Mouse (Mus musculus) embryo, embryonic 11.5 days (tissue): ENCODE measurements around the gene Mdfic.
A peak's percentile ranks its signal among the peaks of the same experiment; 100 is the strongest.

Experiments used
- DNase-seq: peaks from one replicate; pipeline ENCODE4 v3.0.0-alpha.2; 2012; ENCODE audit warnings: low read depth, low spot score

Mdfic gene

GRCm38 (mm10) chr6:15739132-15739531 lies 18.7 kb downstream of the Mdfic start:
- no peak for DNase-seq

DNA sequence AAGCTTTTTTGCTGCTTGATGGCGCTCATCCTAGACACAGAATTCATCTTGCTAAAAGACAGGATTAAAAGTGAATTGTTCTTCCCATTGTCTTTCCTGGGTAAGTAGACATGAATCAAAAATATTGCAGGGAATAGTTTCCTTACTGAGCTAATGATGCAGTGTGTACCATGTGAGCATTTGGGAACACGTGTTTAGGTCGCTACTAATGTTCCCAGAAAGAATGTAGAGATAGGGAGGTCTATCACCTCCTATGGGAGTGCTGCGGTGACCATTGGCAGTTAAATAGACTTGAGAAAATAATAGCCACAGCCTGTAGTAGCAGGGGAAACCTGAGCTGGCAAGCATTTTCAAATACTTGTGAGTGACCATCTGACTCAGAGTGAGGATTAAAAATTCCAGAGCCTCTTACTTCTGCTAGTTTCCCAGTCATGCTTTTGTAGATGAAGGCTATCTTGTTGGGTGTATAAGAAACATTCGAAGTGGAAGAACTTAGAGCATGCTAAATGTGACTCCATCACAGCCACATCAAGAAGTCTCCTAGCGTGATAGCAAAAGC lies 22.2 kb downstream of the Mdfic start:
- no peak for DNase-seq

DNA sequence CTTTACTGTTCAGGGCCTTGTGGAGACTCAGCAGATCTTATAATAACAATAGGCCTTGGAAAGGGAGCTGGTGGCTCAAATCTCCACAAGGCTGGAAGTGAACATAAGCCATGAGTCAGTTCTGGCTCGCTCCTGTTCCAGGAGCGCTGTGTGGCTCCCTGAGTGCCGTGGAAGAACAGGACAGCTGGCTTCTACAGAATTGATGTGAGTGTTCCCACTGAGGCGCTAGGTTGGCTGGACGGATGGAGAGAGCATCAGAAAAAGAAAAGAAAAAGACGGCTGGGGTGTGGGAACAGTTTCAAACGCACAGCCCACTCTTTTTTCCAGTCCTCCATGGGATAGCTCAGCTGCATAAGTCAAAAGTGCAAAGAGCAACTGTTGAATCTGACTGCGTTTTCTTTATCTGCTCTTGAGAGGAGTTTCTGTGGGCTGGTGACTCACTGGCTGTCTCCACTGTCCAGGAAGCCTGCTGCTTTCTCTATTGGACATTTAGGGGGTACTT lies 22.9 kb downstream of the Mdfic start:
- no peak for DNase-seq

DNA sequence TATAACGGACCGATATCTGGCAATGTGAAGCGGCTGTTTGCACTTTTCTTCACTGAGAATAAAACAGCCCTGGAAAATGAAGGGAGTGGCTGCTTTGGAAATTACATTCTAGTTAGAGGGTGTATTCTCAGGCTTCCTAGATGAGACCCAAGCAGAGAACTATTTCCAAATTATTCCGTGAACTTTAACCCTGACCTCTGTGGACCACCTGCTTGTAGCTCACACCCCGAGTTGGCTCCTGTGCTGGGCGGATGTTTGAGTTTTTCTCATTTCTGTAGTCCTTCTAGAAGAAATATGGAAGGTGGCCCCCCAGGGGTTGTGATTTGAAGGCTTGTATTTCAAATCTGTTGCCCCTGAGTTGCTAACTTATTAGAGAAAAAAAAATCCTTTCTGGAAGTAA lies 23.3 kb downstream of the Mdfic start:
- no peak for DNase-seq

DNA sequence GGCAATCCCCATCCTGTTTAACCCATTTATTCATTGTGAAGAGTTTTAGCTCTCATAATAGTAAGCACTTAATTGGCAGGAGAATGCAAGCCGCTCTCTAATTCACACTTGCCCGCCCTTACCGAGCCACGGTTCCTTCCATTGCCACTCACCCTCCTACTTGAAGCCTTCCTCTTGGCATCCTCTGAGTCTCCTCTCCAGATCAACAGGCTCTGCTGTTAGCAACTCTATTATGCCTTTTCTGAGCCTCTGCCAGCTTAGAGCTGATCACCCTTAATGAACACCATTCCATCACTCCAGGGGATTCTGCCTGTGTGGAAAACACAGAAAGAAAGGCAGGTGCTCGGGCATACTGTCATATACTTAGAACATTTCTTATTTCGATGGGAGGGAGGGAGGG lies 24.9 kb downstream of the Mdfic start:
- DNase-seq: no peak

DNA sequence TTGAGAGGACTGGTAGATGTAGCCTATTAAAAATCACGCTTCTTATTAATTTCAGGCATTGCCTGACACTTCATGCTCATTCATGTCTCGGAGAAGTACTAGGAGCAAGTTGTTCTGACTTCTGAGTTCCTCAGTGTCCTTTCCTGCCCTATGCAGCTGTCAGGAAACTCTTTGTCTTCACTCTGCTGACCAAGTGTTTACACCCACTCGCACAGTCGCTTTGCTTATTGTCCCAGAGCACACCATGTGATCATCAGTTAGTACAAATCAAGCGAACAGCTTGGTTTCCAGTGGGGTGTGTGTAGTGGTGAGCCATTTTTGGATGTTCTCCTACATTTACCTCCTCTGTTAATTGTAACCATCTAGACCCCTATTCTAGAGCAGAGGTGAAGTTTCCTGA lies 25.4 kb downstream of the Mdfic start:
- DNase-seq: no peak

DNA sequence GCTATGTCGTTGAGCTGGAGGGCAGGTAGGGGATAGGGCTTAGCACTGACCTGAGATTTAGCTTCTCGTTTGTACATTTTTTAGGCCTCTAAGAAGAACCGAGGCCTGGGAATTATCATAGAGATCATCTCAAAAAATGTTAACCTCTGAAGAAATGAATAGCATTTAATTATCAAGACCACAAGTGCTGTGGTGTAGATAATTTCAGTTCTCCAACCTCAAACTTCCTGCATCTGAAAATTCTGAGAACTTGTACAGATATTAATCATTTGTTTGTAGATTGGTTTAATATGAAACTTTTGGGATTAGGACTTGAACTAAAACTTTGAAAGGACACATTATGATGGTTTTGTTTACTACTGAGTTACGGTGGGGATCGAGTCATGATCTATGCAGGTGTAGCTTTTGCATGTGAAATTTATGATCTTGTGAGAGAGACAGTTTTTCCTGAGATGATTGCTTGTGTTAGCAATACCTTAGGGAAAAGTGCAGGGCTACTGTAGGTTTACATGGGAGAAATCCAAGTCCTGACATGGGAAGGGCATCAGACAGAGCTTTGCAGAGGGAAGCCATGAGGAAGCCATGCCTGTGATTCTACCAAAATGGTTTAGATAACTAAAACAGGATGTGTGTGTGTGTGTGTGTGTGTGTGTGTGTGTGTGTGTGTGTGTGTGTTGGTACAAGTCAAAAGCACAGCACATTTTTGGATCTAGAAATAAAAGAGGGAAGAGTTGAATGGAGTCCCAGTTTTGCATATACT lies 27.1 kb downstream of the Mdfic start:
- DNase-seq: no peak

DNA sequence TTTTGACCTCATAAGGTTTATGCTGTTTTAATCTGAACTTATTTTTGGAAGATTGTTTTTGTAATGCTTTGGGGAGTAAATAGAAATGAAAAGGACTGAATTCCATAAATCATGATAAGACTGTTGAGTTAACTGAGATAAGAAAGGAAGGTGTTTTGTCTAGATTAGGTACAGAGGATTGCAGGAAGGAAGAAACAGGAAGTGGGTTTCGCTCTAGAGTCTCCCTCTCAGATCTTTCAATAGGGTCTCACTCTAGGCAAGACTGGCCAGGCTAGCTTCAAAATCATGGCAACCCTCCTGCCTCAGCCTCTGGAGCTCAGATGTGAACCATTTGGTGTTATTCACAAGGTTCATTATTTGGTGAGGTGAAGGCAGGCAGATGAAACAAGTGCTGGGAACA lies 27.8 kb downstream of the Mdfic start:
- no peak for DNase-seq

- no peak for DNase-seq
These were observed 28.5 kb downstream of the Mdfic start for GRCm38 (mm10) chr6:15748943-15749342.

- DNase-seq: no peak
These were observed 29.6 kb downstream of the Mdfic start for GRCm38 (mm10) chr6:15750101-15750500.

GRCm38 (mm10) chr6:15751375-15751774 lies 30.9 kb downstream of the Mdfic start:
- no peak for DNase-seq

DNA sequence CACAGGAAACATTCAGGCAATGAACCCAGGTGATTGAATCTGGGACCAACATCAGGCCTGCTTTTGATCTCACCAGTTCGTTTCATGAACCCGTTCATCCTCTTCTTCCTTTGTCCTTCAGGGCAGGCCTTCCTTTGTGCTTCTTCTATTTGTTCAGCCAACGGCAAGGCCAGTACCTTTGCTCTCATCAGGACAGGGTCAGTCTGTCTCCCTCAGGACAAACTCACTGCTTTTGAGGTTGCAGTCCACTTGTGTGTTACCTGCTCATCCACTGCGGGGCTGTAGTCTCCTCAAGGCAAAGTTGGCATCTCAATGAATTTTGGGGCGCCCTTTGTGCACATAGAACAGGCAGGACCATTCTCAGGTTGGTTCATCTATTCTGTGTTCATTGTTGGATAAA lies 31.7 kb downstream of the Mdfic start:
- no peak for DNase-seq

DNA sequence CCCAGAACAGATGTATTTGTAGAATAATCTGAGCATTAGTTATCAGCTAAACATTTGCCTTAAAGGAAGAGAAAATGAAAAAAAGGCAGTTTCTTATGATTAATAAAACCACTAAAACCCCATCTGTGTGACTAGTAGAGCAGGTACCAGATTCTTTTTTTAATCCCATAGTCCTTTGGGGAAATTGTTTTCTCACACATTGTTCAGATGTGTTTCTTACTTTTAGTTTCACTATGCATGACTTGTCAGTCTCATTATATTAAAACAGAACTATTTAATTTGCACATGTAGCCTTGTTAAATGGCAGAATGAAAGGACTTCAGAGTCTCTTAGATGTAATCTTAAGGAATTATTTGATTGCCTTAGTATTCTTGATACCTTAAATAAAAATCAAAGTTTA lies 32.7 kb downstream of the Mdfic start:
- DNase-seq: no peak

DNA sequence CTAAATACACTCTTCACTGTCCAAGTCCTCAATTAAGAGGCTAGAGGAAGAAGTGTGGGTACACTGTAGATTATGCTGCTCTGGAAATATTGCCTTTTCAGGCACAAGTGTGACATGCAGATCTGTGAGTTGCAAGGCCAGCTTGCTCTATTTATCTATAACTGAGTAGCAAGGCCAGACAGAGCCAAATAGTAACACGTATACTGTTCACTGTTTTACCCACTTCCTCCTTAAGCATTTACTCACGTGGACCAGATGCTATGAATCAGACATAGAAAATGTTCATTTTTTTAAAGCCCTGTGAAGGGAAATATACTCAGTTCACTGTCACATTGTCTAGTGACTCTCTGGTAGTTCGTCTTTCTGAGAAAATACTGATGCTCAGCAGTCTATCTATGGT lies 37.9 kb downstream of the Mdfic start:
- no peak for DNase-seq

DNA sequence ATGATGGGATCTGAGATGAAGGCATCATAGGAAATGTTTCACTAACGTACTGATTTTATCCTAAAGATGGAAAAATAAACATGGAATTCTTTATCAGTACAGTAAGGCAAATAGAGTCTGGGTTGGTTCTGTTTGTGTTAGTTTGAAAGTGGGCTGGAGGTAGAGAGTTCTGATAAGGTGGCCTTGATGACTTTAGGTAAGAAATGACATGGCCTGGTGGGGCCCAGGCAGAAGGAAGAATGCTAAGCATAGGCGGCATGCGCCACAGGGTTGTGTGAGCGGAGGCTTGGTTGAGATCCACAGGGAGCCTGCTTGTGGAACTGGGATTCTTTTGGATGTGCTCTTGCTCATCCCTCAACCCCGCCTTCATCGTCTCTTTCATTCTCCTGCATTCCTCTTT lies 40.3 kb downstream of the Mdfic start:
- DNase-seq: no peak

- DNase-seq: no peak
These were observed 43.6 kb downstream of the Mdfic start for GRCm38 (mm10) chr6:15764039-15764438.

GRCm38 (mm10) chr6:15767460-15767859 lies 47.0 kb downstream of the Mdfic start:
- DNase-seq: no peak

- no peak for DNase-seq
These were observed 49.7 kb downstream of the Mdfic start for GRCm38 (mm10) chr6:15770128-15770527.

GRCm38 (mm10) chr6:15777070-15777469 lies 56.6 kb downstream of the Mdfic start:
- no peak for DNase-seq

DNA sequence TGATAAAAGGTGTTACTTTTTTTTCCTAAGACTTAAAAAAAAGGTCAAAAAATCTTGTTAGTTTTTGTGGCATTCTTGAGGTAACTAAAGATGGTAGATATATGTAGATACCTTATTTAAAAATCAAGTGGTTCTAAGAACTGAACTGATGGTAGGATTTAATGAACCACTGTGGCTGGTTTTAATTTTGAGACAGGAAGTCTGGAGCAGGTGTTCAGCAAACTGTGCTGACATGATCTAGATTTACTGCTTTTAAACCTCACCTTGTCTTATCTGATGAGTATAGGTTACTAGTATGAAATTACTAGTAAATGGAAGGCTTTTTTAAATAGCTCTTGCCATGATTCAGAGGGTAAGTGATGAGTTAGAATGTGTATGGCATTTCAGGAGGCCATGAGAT lies 59.7 kb downstream of the Mdfic start:
- no peak for DNase-seq

GRCm38 (mm10) chr6:15780688-15781087 lies 60.2 kb downstream of the Mdfic start:
- no peak for DNase-seq

DNA sequence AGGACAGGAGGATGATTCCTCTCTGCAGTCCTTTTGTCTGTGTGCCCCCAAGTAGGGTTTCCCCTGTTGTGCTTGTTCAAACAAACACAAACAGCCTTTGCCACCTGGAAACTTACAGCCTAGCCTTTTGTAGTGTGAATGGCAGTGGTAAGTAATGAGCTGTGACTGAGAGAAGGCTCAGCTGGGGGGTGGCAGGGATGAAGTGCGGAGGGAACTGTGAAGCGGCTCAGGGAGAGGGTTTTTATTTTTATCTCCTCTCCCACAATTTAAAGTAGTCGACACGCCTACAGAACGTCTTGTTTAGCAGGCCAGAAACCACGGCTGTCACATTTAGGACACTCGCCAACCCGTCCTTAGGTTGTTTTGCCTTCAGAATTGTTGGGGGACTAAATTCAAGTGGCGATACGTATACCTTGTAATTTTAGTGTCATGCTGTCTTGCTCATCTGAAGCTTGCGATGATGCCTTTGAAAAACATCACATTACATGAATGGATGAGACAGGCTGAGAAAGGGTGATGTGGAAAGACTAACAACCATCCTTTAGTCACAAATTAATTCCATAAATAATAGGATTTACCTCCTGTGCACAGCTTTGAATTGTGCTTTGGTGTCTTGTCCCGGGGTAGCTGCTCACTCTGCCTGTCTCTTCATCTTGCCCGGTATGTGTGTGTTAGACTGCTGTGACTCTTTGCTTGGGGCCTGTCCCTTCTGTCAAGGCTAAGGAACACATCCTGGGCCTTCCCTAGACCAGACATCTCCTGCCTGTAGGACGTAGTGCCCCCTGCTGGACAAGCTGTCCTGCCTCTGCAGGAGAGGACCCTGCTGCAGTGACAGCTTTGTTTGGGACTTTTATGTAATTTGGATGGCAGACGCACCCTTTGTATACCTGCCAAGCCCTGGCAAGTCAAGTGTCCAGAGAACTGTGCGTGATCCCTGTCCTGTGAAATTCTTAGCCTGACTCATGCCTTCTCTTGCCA lies 69.4 kb downstream of the Mdfic start:
- DNase-seq: peak; percentile 22
